Mouse (Mus musculus) heart, postnatal 0 days (tissue): Measurements from ENCODE around the gene Gtf2f2.

Experiments used
- CTCF ChIP-seq: IDR thresholded peaks from 2 replicates; pipeline ENCODE4 v1.5.1; 2016; ENCODE audit warnings: antibody characterized with exemption, control low read depth, low read depth
- EP300 ChIP-seq: IDR thresholded peaks from 2 replicates; pipeline ENCODE4 v1.6.1; 2016; ENCODE audit warnings: antibody characterized with exemption, low read depth

- TF ChIP-seq CTCF (no peak), EP300 (no peak)
These were observed 103.7 kb downstream of the Gtf2f2 start for GRCm38 (mm10) chr14:75906931-75907330.
